Mouse (Mus musculus): ENCODE results near the gene Agrn. TPM values are rescaled to one million over a fixed set of nuclear protein-coding genes. Genes with fewer than 3 reads are reported as not detected.

The Agrn gene
- polyA plus RNA-seq, 1 experiment from 2014 or later: 34.4 TPM

GRCm38 (mm10) chr4:156195927-156196870 lies 1.1 kb downstream of the Agrn start:
- peaks cover 27% of the 10 kb centered on the region for H3K4me1 ChIP-seq (ENCODE audit: control insufficient read depth, insufficient read depth, low read length)
- 0 out of 2 replicates have a peak, but pooled peaks have one; percentile 0 for ATAC-seq (replicated peaks; ENCODE audit: extremely low read depth, insufficient read depth, low FRiP score)

GRCm38 (mm10) chr4:156194346-156194745 lies 2.9 kb downstream of the Agrn start:
- 69% methylated on average over 6 of the region's 6 CpGs for WGBS
- no peak overlapping the region for H3K4me3 ChIP-seq (ENCODE audit: low read length)
- ATAC-seq (replicated peaks; ENCODE audit: extremely low read depth, insufficient read depth, low FRiP score): no peak
- no peaks in the 10 kb centered on the region for H3K9me3 ChIP-seq (replicated peaks; ENCODE audit: control insufficient read depth, low read length)
- H3K27me3 ChIP-seq (ENCODE audit: control insufficient read depth, insufficient read depth, low read length): no peaks in the 10 kb centered on the region
- H3K9ac ChIP-seq (ENCODE audit: low read length): no peak overlapping the region
- H3K4me1 ChIP-seq (ENCODE audit: control insufficient read depth, insufficient read depth, low read length): peaks cover 36% of the 10 kb centered on the region
- no peak overlapping the region for H3K27ac ChIP-seq (ENCODE audit: low read length)
- peaks cover 12% of the 10 kb centered on the region; the same call in 1 of the 2 replicates for H3K36me3 ChIP-seq (ENCODE audit: control insufficient read depth, insufficient read depth)
- no peak overlapping the region for H3K4me2 ChIP-seq (ENCODE audit: low read depth, low read length)

More at GRCm38 (mm10) chr4:156195927-156196870, 1.1 kb downstream of the Agrn start:
- Histone ChIP-seq H3K4me3 (ENCODE audit: low read length) (peak overlapping the region; percentile 96), H3K27me3 (ENCODE audit: control insufficient read depth, insufficient read depth, low read length) (no peaks in the 10 kb centered on the region), H3K36me3 (ENCODE audit: control insufficient read depth, insufficient read depth) (0 out of 2 replicates have a peak, but pooled peaks cover 9% of the 10 kb centered on the region), H3K4me2 (ENCODE audit: low read depth, low read length) (peak overlapping the region; percentile 72), H3K9me3 (replicated peaks; ENCODE audit: control insufficient read depth, low read length) (no peaks in the 10 kb centered on the region), H3K27ac (ENCODE audit: low read length) (peak overlapping the region; percentile 47), H3K9ac (ENCODE audit: low read length) (peak overlapping the region; percentile 93)
- 6% methylated on average over 35 of the region's 35 CpGs for WGBS

- Histone ChIP-seq H3K27me3 (ENCODE audit: control insufficient read depth, insufficient read depth, low read length) (no peaks in the 10 kb centered on the region), H3K36me3 (ENCODE audit: control insufficient read depth, insufficient read depth) (peaks cover 12% of the 10 kb centered on the region; the same call in 1 of the 2 replicates), H3K9me3 (replicated peaks; ENCODE audit: control insufficient read depth, low read length) (no peaks in the 10 kb centered on the region), H3K4me2 (ENCODE audit: low read depth, low read length) (no peak overlapping the region), H3K4me1 (ENCODE audit: control insufficient read depth, insufficient read depth, low read length) (peaks cover 41% of the 10 kb centered on the region), H3K4me3 (ENCODE audit: low read length) (no peak overlapping the region), H3K9ac (ENCODE audit: low read length) (no peak overlapping the region), H3K27ac (ENCODE audit: low read length) (no peak overlapping the region)
- no peak for ATAC-seq (replicated peaks; ENCODE audit: extremely low read depth, insufficient read depth, low FRiP score)
- 75% methylated on average over 5 of the region's 5 CpGs for WGBS
These were observed 3.4 kb downstream of the Agrn start for GRCm38 (mm10) chr4:156193906-156194305.

- H3K4me2 ChIP-seq (ENCODE audit: low read depth, low read length): no peak overlapping the region
- H3K4me1 ChIP-seq (ENCODE audit: control insufficient read depth, insufficient read depth, low read length): peaks cover 44% of the 10 kb centered on the region
- no peak overlapping the region for H3K4me3 ChIP-seq (ENCODE audit: low read length)
These were observed 4.1 kb downstream of the Agrn start for GRCm38 (mm10) chr4:156193200-156193590.

GRCm38 (mm10) chr4:156192421-156193199 lies 4.7 kb downstream of the Agrn start:
- no peak for ATAC-seq (replicated peaks; ENCODE audit: extremely low read depth, insufficient read depth, low FRiP score)
- peaks cover 12% of the 10 kb centered on the region; the same call in 1 of the 2 replicates for H3K36me3 ChIP-seq (ENCODE audit: control insufficient read depth, insufficient read depth)
- H3K4me3 ChIP-seq (ENCODE audit: low read length): no peak overlapping the region
- peak overlapping the region; percentile 34 for H3K27ac ChIP-seq (ENCODE audit: low read length)
- no peaks in the 10 kb centered on the region for H3K27me3 ChIP-seq (ENCODE audit: control insufficient read depth, insufficient read depth, low read length)
- H3K9ac ChIP-seq (ENCODE audit: low read length): no peak overlapping the region
- H3K4me2 ChIP-seq (ENCODE audit: low read depth, low read length): no peak overlapping the region
- WGBS: 48% methylated on average over 8 of the region's 8 CpGs
- H3K4me1 ChIP-seq (ENCODE audit: control insufficient read depth, insufficient read depth, low read length): peaks cover 44% of the 10 kb centered on the region
- no peaks in the 10 kb centered on the region for H3K9me3 ChIP-seq (replicated peaks; ENCODE audit: control insufficient read depth, low read length)

More at GRCm38 (mm10) chr4:156193200-156193590, 4.1 kb downstream of the Agrn start:
- Histone ChIP-seq H3K9ac (ENCODE audit: low read length) (no peak overlapping the region), H3K9me3 (replicated peaks; ENCODE audit: control insufficient read depth, low read length) (no peaks in the 10 kb centered on the region), H3K36me3 (ENCODE audit: control insufficient read depth, insufficient read depth) (peaks cover 12% of the 10 kb centered on the region; the same call in 1 of the 2 replicates), H3K27me3 (ENCODE audit: control insufficient read depth, insufficient read depth, low read length) (no peaks in the 10 kb centered on the region), H3K27ac (ENCODE audit: low read length) (no peak overlapping the region)
- no peak for ATAC-seq (replicated peaks; ENCODE audit: extremely low read depth, insufficient read depth, low FRiP score)
- WGBS: 25% methylated on average over 2 of the region's 2 CpGs

DNA sequence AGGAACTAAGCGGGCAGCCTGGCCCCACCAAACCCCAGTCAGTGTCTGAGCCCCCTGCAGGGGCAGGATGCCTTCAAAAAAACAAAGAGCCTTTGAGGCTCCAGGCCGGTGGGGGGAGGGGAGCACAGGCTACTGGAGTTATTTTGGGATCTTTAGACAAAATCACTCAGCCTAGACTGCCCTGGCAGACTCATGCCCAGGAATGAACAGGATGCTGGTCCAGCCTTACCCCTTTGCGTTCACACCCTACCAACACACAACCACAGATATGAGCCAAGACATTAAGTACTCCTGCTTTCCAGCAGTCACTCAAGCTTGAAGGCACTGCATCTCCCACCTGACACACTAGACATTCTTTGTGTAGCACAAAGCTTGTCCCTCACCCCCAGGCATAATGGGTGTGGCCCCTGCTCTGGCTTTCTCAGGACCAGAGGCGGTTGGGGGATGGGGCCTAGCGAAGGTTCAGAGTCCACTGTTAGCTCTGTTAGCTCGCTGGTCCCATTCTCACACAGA lies 8.4 kb downstream of the Agrn start:
- peak overlapping the region; percentile 47 for H3K9ac ChIP-seq (ENCODE audit: low read length)
- peaks cover 3% of the 10 kb centered on the region; the same call in 1 of the 2 replicates for H3K36me3 ChIP-seq (ENCODE audit: control insufficient read depth, insufficient read depth)
- ATAC-seq (replicated peaks; ENCODE audit: extremely low read depth, insufficient read depth, low FRiP score): 0 out of 2 replicates have a peak, but pooled peaks have one; percentile 21
- 22% methylated on average over 6 of the region's 6 CpGs for WGBS
- no peak overlapping the region for H3K4me2 ChIP-seq (ENCODE audit: low read depth, low read length)
- no peaks in the 10 kb centered on the region for H3K9me3 ChIP-seq (replicated peaks; ENCODE audit: control insufficient read depth, low read length)
- H3K4me3 ChIP-seq (ENCODE audit: low read length): no peak overlapping the region
- peaks cover 56% of the 10 kb centered on the region for H3K4me1 ChIP-seq (ENCODE audit: control insufficient read depth, insufficient read depth, low read length)
- H3K27ac ChIP-seq (ENCODE audit: low read length): peak overlapping the region; percentile 52
- H3K27me3 ChIP-seq (ENCODE audit: control insufficient read depth, insufficient read depth, low read length): no peaks in the 10 kb centered on the region

DNA sequence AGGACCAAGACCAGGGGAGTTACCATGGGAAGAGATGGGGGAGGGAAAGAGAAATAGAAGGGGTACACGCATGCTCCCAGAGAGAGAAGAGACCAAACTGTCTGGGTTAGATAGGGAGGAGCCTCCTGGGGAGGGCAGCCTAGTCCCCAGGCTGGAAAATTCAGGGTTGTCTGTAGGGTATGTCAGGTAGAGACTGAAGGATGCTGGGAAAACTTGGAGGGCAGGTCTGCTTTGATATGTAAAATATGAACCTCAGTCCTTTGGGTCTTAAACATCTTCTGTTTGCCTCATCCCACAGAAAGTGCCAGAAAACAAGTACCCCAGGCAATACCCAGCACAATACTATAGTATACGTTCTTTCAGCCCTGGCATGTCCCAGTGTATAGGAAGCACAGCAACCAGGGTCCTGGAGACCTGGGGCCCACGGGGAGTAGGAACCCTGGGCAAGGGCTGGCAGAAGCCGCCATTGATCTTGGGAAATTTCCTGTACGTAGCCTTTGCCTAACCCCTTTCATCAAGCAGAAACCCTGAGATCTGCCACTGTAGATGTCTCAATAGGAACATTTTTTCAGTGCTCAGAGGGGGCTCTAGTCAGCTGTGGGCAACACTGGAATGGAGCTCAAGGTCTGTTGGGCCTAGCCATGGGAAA lies 9.0 kb downstream of the Agrn start:
- H3K9me3 ChIP-seq (replicated peaks; ENCODE audit: control insufficient read depth, low read length): no peaks in the 10 kb centered on the region
- H3K27me3 ChIP-seq (ENCODE audit: control insufficient read depth, insufficient read depth, low read length): no peaks in the 10 kb centered on the region
- H3K4me3 ChIP-seq (ENCODE audit: low read length): no peak overlapping the region
- 66% methylated on average over 5 of the region's 5 CpGs for WGBS
- no peak overlapping the region for H3K4me2 ChIP-seq (ENCODE audit: low read depth, low read length)
- H3K9ac ChIP-seq (ENCODE audit: low read length): no peak overlapping the region
- ATAC-seq (replicated peaks; ENCODE audit: extremely low read depth, insufficient read depth, low FRiP score): no peak
- H3K27ac ChIP-seq (ENCODE audit: low read length): peak overlapping the region; percentile 52
- H3K4me1 ChIP-seq (ENCODE audit: control insufficient read depth, insufficient read depth, low read length): peaks cover 50% of the 10 kb centered on the region
- peaks cover 3% of the 10 kb centered on the region; the same call in 1 of the 2 replicates for H3K36me3 ChIP-seq (ENCODE audit: control insufficient read depth, insufficient read depth)
